Mouse (Mus musculus) cerebellum, adult 2 months (tissue): ENCODE measurements around the gene Gle1. TPM values are rescaled to one million over a fixed set of nuclear protein-coding genes. Genes with fewer than 3 reads are reported as not detected.

Source experiments
- DNase-seq, 2 experiments: peaks; one replicate each; pipeline ENCODE4 v3.0.0; 2021
- H3K27ac ChIP-seq: fragments of 200-500 bp; 2 replicates; pipeline ENCODE4 v1.5.1; 2012; ENCODE audit warnings: low read length, control low read depth, inconsistent platforms; ENCODE audit not compliant: insufficient read depth
- H3K27me3 ChIP-seq: fragments of 200-500 bp; 2 replicates; pipeline ENCODE4 v1.6.1; 2012; ENCODE audit warnings: inconsistent platforms, mild to moderate bottlenecking, low read length, moderate library complexity; ENCODE audit not compliant: control insufficient read depth, insufficient read depth
- H3K4me1 ChIP-seq: fragments of 200-500 bp; 2 replicates; pipeline ENCODE4 v1.6.1; 2011; ENCODE audit warnings: low read length; ENCODE audit not compliant: control insufficient read depth, insufficient read depth
- H3K4me3 ChIP-seq: fragments of 200-500 bp; replicated peaks from 2 replicates; pipeline ENCODE3; 2011; ENCODE audit warnings: mild to moderate bottlenecking, low read depth, low read length, control low read depth; ENCODE audit not compliant: insufficient read depth
- CTCF ChIP-seq: fragments of 200-500 bp; IDR thresholded peaks from 2 replicates; pipeline ENCODE4 v1.5.1; 2011; ENCODE audit warnings: low read depth, mild to moderate bottlenecking, control low read depth, low read length, moderate library complexity, borderline replicate concordance; ENCODE audit not compliant: insufficient read depth
- POLR2A ChIP-seq: fragments of 200-500 bp; IDR thresholded peaks from 2 replicates; pipeline ENCODE4 v1.6.1; 2011; ENCODE audit warnings: low read length, control low read depth, borderline replicate concordance; ENCODE audit not compliant: insufficient read depth
- WGBS: fragments of 180-500 bp; shearing (Covaris S2); methylation state at CpG from one replicate; pipeline ENCODE4 v1.1.7; 2018; 5-methylcytosine and 5-hydroxymethylcytosine counted together
- polyA plus RNA-seq: library from polyadenylated mRNA; depleted of rRNA; stranded (reverse); fragments of >200 nt; gene quantifications from 2 replicates; pipeline ENCODE4 v1.2.3, GENCODE M21; 2012

Gene Gle1
- polyA plus RNA-seq, 1 experiment, result 72.7 TPM

- peak; percentile 64 to 68 for DNase-seq
- TF ChIP-seq POLR2A (no peak), CTCF (no peak)
- no peaks in the 10 kb centered on the region for H3K27me3 ChIP-seq
- H3K4me3 ChIP-seq, result peak overlapping the region; percentile 82
- WGBS, result 2% methylated on average over 41 of the region's 41 CpGs
- peaks cover 11% of the 10 kb centered on the region for H3K4me1 ChIP-seq
- H3K27ac ChIP-seq, result peak overlapping the region; percentile 96
Observed at GRCm38 (mm10) chr2:29965906-29966305, 30.7 kb downstream of the Gle1 start.

- WGBS, result 26% methylated on average over 2 of the region's 2 CpGs
- no peak for DNase-seq
- TF ChIP-seq POLR2A (no peak), CTCF (no peak)
- Histone ChIP-seq H3K27ac (no peak overlapping the region), H3K4me1 (peaks cover 16% of the 10 kb centered on the region), H3K4me3 (peak overlapping the region; percentile 82), H3K27me3 (no peaks in the 10 kb centered on the region)
Observed at GRCm38 (mm10) chr2:29966826-29967225, 31.6 kb downstream of the Gle1 start.

- WGBS, result 10% methylated on average over 5 of the region's 5 CpGs
- peak in 1 of 2 experiments; percentile 20 for DNase-seq
- H3K4me1 ChIP-seq, result peaks cover 19% of the 10 kb centered on the region
- TF ChIP-seq POLR2A, result no peak
- TF ChIP-seq CTCF, result no peak
- peak overlapping the region; percentile 54 for H3K4me3 ChIP-seq
- no peaks in the 10 kb centered on the region for H3K27me3 ChIP-seq
- 0 out of 2 replicates have a peak overlapping the region, but pooled peaks have one; percentile 28 for H3K27ac ChIP-seq
Observed at GRCm38 (mm10) chr2:29967768-29968167, 32.5 kb downstream of the Gle1 start.

- Histone ChIP-seq H3K27me3 (no peaks in the 10 kb centered on the region), H3K4me1 (peaks cover 23% of the 10 kb centered on the region), H3K4me3 (peak overlapping the region; percentile 17), H3K27ac (no peak overlapping the region)
- WGBS, result 23% methylated on average over 5 of the region's 5 CpGs
- DNase-seq, result no peak
- TF ChIP-seq CTCF (no peak), POLR2A (no peak)
Observed at GRCm38 (mm10) chr2:29968638-29969037, 33.4 kb downstream of the Gle1 start.

- Histone ChIP-seq H3K27ac (peak overlapping the region; percentile 34; the same call in 1 of the 2 replicates), H3K4me3 (no peak overlapping the region), H3K4me1 (peaks cover 27% of the 10 kb centered on the region), H3K27me3 (no peaks in the 10 kb centered on the region)
- DNase-seq, result peak; percentile 74 to 81
- 11% methylated on average over 9 of the region's 9 CpGs for WGBS
- TF ChIP-seq POLR2A (no peak), CTCF (no peak)
Observed at GRCm38 (mm10) chr2:29971838-29972635, 36.8 kb downstream of the Gle1 start.

GRCm38 (mm10) chr2:29973525-29973924 is 38.3 kb downstream of the Gle1 start:
- Histone ChIP-seq H3K27me3 (no peaks in the 10 kb centered on the region), H3K4me3 (no peak overlapping the region), H3K4me1 (peaks cover 26% of the 10 kb centered on the region; the same call in 1 of the 2 replicates), H3K27ac (no peak overlapping the region)
- TF ChIP-seq POLR2A (no peak), CTCF (no peak)
- WGBS, result 0% methylated on average over 2 of the region's 2 CpGs
- DNase-seq, result no peak

- TF ChIP-seq POLR2A (no peak), CTCF (peak; percentile 27; the same call in 1 of the 2 replicates)
- DNase-seq, result peak in 1 of 2 experiments; percentile 39
- H3K4me3 ChIP-seq, result no peak overlapping the region
- H3K4me1 ChIP-seq, result peaks cover 11% of the 10 kb centered on the region; the same call in 1 of the 2 replicates
- no peaks in the 10 kb centered on the region for H3K27me3 ChIP-seq
- H3K27ac ChIP-seq, result no peak overlapping the region
Observed at GRCm38 (mm10) chr2:29977307-29977706, 42.1 kb downstream of the Gle1 start.

- no peak for DNase-seq
- Histone ChIP-seq H3K27me3 (no peaks in the 10 kb centered on the region), H3K4me1 (no peaks in the 10 kb centered on the region; the same call in 1 of the 2 replicates), H3K27ac (no peak overlapping the region), H3K4me3 (no peak overlapping the region)
- TF ChIP-seq CTCF (no peak), POLR2A (no peak)
- 97% methylated on average over 1 of the region's 1 CpGs for WGBS
Observed at GRCm38 (mm10) chr2:29980661-29981060, 45.4 kb downstream of the Gle1 start.
